Mouse (Mus musculus) intestine, embryonic 15.5 days (tissue): ENCODE measurements around the gene Tmem144. TPM values are rescaled to one million over a fixed set of nuclear protein-coding genes. Genes with fewer than 3 reads are reported as not detected.
A peak's percentile ranks its signal among the peaks of the same experiment; 100 is the strongest.

Source experiments
- ATAC-seq: fragments of 200-750 bp; cut with Nextera tagmentation; 2 replicates; pipeline ENCODE4 v1.8.0; 2017; ENCODE audit warnings: moderate TSS enrichment, moderate library complexity
- H3K27ac ChIP-seq: fragments of 300-500 bp; sonication (generic); 2 replicates; pipeline ENCODE4 v1.5.1; 2015; ENCODE audit warnings: mild to moderate bottlenecking, inconsistent platforms
- H3K27me3 ChIP-seq: fragments of 300-500 bp; sonication (generic); replicated peaks from 2 replicates; pipeline ENCODE4 v1.6.1; 2015; ENCODE audit warnings: inconsistent platforms
- H3K36me3 ChIP-seq: fragments of 300-500 bp; sonication (generic); 2 replicates; pipeline ENCODE4 v1.6.1; 2015; ENCODE audit warnings: inconsistent platforms
- H3K4me1 ChIP-seq: fragments of 300-500 bp; sonication (generic); replicated peaks from 2 replicates; pipeline ENCODE4 v1.6.1; 2015; ENCODE audit warnings: inconsistent platforms
- H3K4me2 ChIP-seq: fragments of 300-500 bp; sonication (generic); replicated peaks from 2 replicates; pipeline ENCODE4 v1.6.1; 2015; ENCODE audit warnings: mild to moderate bottlenecking, inconsistent platforms
- H3K4me3 ChIP-seq: fragments of 300-500 bp; sonication (generic); replicated peaks from 2 replicates; pipeline ENCODE4 v1.5.1; 2015; ENCODE audit warnings: inconsistent platforms
- H3K9ac ChIP-seq: fragments of 300-500 bp; sonication (generic); 2 replicates; pipeline ENCODE4 v1.6.1; 2015; ENCODE audit warnings: inconsistent platforms
- H3K9me3 ChIP-seq: fragments of 300-500 bp; sonication (generic); 2 replicates; pipeline ENCODE4 v1.6.1; 2016; ENCODE audit warnings: inconsistent platforms
- WGBS: fragments of 180-500 bp; shearing (Covaris S2); methylation state at CpG from one replicate; pipeline ENCODE4 v1.1.7; 2015; 5-methylcytosine and 5-hydroxymethylcytosine counted together
- polyA plus RNA-seq: library from polyadenylated mRNA; unstranded; fragments of >200 nt; fragmentation: Nextera tagmentation; extraction: Ambion mirVana; gene quantifications from 2 replicates; pipeline ENCODE4 v1.2.1, GENCODE M21; 2015

Tmem144 gene
- polyA plus RNA-seq, 1 experiment from 2014 or later: 10.6 TPM

GRCm38 (mm10) chr3:79789554-79789953 lies 63.0 kb downstream of the Tmem144 start:
- no peak overlapping the region for H3K27ac ChIP-seq
- no peak overlapping the region for H3K4me2 ChIP-seq
- no peaks in the 10 kb centered on the region for H3K9me3 ChIP-seq
- H3K27me3 ChIP-seq: no peaks in the 10 kb centered on the region
- H3K4me3 ChIP-seq: no peak overlapping the region
- 63% methylated on average over 4 of the region's 4 CpGs for WGBS
- ATAC-seq: no peak
- H3K36me3 ChIP-seq: no peaks in the 10 kb centered on the region
- H3K4me1 ChIP-seq: no peaks in the 10 kb centered on the region
- no peak overlapping the region for H3K9ac ChIP-seq

GRCm38 (mm10) chr3:79788959-79789358 lies 63.6 kb downstream of the Tmem144 start:
- H3K27ac ChIP-seq: no peak overlapping the region
- H3K4me2 ChIP-seq: no peak overlapping the region
- no peaks in the 10 kb centered on the region for H3K9me3 ChIP-seq
- no peaks in the 10 kb centered on the region for H3K27me3 ChIP-seq
- H3K4me1 ChIP-seq: 0 out of 2 replicates have a peak, but pooled peaks cover under 1% of the 10 kb centered on the region
- no peak overlapping the region for H3K4me3 ChIP-seq
- WGBS: 61% methylated on average over 6 of the region's 6 CpGs
- H3K36me3 ChIP-seq: no peaks in the 10 kb centered on the region
- ATAC-seq: no peak
- no peak overlapping the region for H3K9ac ChIP-seq

- ATAC-seq: 0 out of 2 replicates have a peak, but pooled peaks have one; percentile 43
- Histone ChIP-seq H3K4me1 (0 out of 2 replicates have a peak, but pooled peaks cover 4% of the 10 kb centered on the region), H3K36me3 (no peaks in the 10 kb centered on the region), H3K4me2 (peak overlapping the region; percentile 46), H3K27ac (no peak overlapping the region), H3K9me3 (no peaks in the 10 kb centered on the region), H3K9ac (no peak overlapping the region), H3K4me3 (no peak overlapping the region), H3K27me3 (no peaks in the 10 kb centered on the region)
- WGBS: 8% methylated on average over 11 of the region's 11 CpGs
Measured at GRCm38 (mm10) chr3:79784362-79784736, 68.2 kb downstream of the Tmem144 start.

- no peak overlapping the region for H3K27ac ChIP-seq
- H3K4me3 ChIP-seq: no peak overlapping the region
- H3K9ac ChIP-seq: no peak overlapping the region
- WGBS: 22% methylated on average over 10 of the region's 10 CpGs
- H3K9me3 ChIP-seq: no peaks in the 10 kb centered on the region
- no peaks in the 10 kb centered on the region for H3K36me3 ChIP-seq
- H3K4me1 ChIP-seq: 0 out of 2 replicates have a peak, but pooled peaks cover 4% of the 10 kb centered on the region
- H3K27me3 ChIP-seq: no peaks in the 10 kb centered on the region
- H3K4me2 ChIP-seq: peak overlapping the region; percentile 46
- peak; percentile 43; the same call in 1 of the 2 replicates for ATAC-seq
Measured at GRCm38 (mm10) chr3:79783630-79784361, 68.8 kb downstream of the Tmem144 start.

GRCm38 (mm10) chr3:79772701-79773100 lies 79.9 kb downstream of the Tmem144 start:
- ATAC-seq: no peak
- 85% methylated on average over 2 of the region's 2 CpGs for WGBS
- Histone ChIP-seq H3K27me3 (no peaks in the 10 kb centered on the region), H3K4me1 (no peaks in the 10 kb centered on the region), H3K9ac (no peak overlapping the region), H3K4me2 (no peak overlapping the region), H3K9me3 (no peaks in the 10 kb centered on the region), H3K36me3 (no peaks in the 10 kb centered on the region), H3K27ac (no peak overlapping the region), H3K4me3 (no peak overlapping the region)

Other genes starting within 250 kb of the Tmem144 start
- 19.9 and 22.5 TPM in 2 replicates for gene 4930579G24Rik, start 223.7 kb downstream of the Tmem144 start, polyA plus RNA-seq
- gene Etfdh, start 223.3 kb downstream of the Tmem144 start, polyA plus RNA-seq: 87.5 and 88.0 TPM in 2 replicates
- 0.04 and 0.10 TPM in 2 replicates for gene Rxfp1, start 114.9 kb downstream of the Tmem144 start, polyA plus RNA-seq
- gene Fam198b, start 31.8 kb upstream of the Tmem144 start, polyA plus RNA-seq: 13.0 and 14.4 TPM in 2 replicates